13 mouse cellular contexts compared by ENCODE assay signal in genomic region chr6:87099261-87099660, GRCm38 (mm10). TPM values are rescaled to one million over a fixed set of nuclear protein-coding genes. Genes with fewer than 3 reads are reported as not detected.
DNase-seq lines count a peak whose midpoint lies in the region; ATAC-seq and TF ChIP-seq lines count a peak whose summit lies in the region.
"Had no signal": no experiment of that assay in that cellular context is flagged by ENCODE, and none has a peak within 500 bp of the region (broad histone marks: within the 10 kb centered on the region; RNA-seq: fewer than 3 reads in every experiment).

No protein-coding gene starts in this region.

- H3K27ac ChIP-seq in heart, embryonic 15.5 days = peak overlapping the region; percentile 28; the same call in 1 of the 2 replicates
- no peak overlapping the region for H3K27ac ChIP-seq in heart, adult 2 months
- peak overlapping the region; percentile 75 for H3K27ac ChIP-seq in embryonic facial prominence, embryonic 14.5 days (replicated peaks; ENCODE audit: low read depth, low read length)
- peak overlapping the region; percentile 76 for H3K27ac ChIP-seq in hindbrain, embryonic 16.5 days (ENCODE audit: low read depth, low read length)
- H3K27ac ChIP-seq in midbrain, embryonic 15.5 days = peak overlapping the region; percentile 16; the same call in 1 of the 2 replicates

- TF ChIP-seq POLR2A in heart, adult 2 months (IDR thresholded peaks at IDR 0.05; ENCODE audit: insufficient read depth, low read depth, low read length) = no peak

- 41% methylated on average over 3 of the region's 3 CpGs for WGBS in heart, embryonic 15.5 days
- 38% methylated on average over 3 of the region's 3 CpGs for WGBS in heart, adult 2 months
- WGBS in embryonic facial prominence, embryonic 14.5 days = 27% methylated on average over 3 of the region's 3 CpGs
- 8% methylated on average over 3 of the region's 3 CpGs for WGBS in hindbrain, embryonic 16.5 days
- 9% methylated on average over 3 of the region's 3 CpGs for WGBS in midbrain, embryonic 15.5 days

- no peak for TF ChIP-seq CTCF in heart, adult 2 months (IDR thresholded peaks at IDR 0.05)

- no peak overlapping the region for H3K9ac ChIP-seq in heart, embryonic 15.5 days
- H3K9ac ChIP-seq in heart, adult 2 months (ENCODE audit: low read depth, low read length) = no peak overlapping the region
- no peak overlapping the region for H3K9ac ChIP-seq in embryonic facial prominence, embryonic 14.5 days (ENCODE audit: low read depth, low read length)
- H3K9ac ChIP-seq in hindbrain, embryonic 16.5 days (ENCODE audit: low read depth, low read length) = no peak overlapping the region
- H3K9ac ChIP-seq in midbrain, embryonic 15.5 days = no peak overlapping the region

- intact Hi-C loops in heart, adult 2 months (cut with DNase I) = no loop called here

- H3K4me2 ChIP-seq in heart, embryonic 15.5 days = no peak overlapping the region
- no peak overlapping the region for H3K4me2 ChIP-seq in embryonic facial prominence, embryonic 14.5 days (ENCODE audit: low read depth, low read length)
- H3K4me2 ChIP-seq in hindbrain, embryonic 16.5 days (ENCODE audit: low read length) = no peak overlapping the region
- H3K4me2 ChIP-seq in midbrain, embryonic 15.5 days = no peak overlapping the region

- no peaks in the 10 kb centered on the region for H3K36me3 ChIP-seq in heart, embryonic 15.5 days
- no peaks in the 10 kb centered on the region for H3K36me3 ChIP-seq in heart, adult 2 months (ENCODE audit: control insufficient read depth, insufficient read depth, low read length)
- no peaks in the 10 kb centered on the region for H3K36me3 ChIP-seq in embryonic facial prominence, embryonic 14.5 days (ENCODE audit: control insufficient read depth, insufficient read depth, low read length)
- H3K36me3 ChIP-seq in hindbrain, embryonic 16.5 days (ENCODE audit: control insufficient read depth, insufficient read depth, low read length) = no peaks in the 10 kb centered on the region
- H3K36me3 ChIP-seq in midbrain, embryonic 15.5 days (replicated peaks) = no peaks in the 10 kb centered on the region

- no peak overlapping the region for H3K4me3 ChIP-seq in heart, embryonic 15.5 days
- no peak overlapping the region for H3K4me3 ChIP-seq in heart, adult 2 months
- H3K4me3 ChIP-seq in embryonic facial prominence, embryonic 14.5 days (ENCODE audit: low read depth, low read length) = no peak overlapping the region
- no peak overlapping the region for H3K4me3 ChIP-seq in hindbrain, embryonic 16.5 days (ENCODE audit: low read length)
- no peak overlapping the region for H3K4me3 ChIP-seq in midbrain, embryonic 15.5 days

- H3K27me3 ChIP-seq in heart, embryonic 15.5 days = no peaks in the 10 kb centered on the region
- H3K27me3 ChIP-seq in heart, adult 2 months (ENCODE audit: control insufficient read depth, insufficient read depth, low read length) = no peaks in the 10 kb centered on the region
- H3K27me3 ChIP-seq in embryonic facial prominence, embryonic 14.5 days (replicated peaks; ENCODE audit: control insufficient read depth, insufficient read depth, low read length) = no peaks in the 10 kb centered on the region
- H3K27me3 ChIP-seq in hindbrain, embryonic 16.5 days (replicated peaks; ENCODE audit: control insufficient read depth, insufficient read depth, low read length) = no peaks in the 10 kb centered on the region
- H3K27me3 ChIP-seq in midbrain, embryonic 15.5 days (replicated peaks) = no peaks in the 10 kb centered on the region

- TF ChIP-seq EP300 in heart, adult 2 months (IDR thresholded peaks at IDR 0.05; ENCODE audit: insufficient read depth, low read depth, low read length) = no peak

- no peaks in the 10 kb centered on the region for H3K79me2 ChIP-seq in heart, adult 2 months (replicated peaks; ENCODE audit: control insufficient read depth, insufficient read depth, low read length)

- no peak for ATAC-seq in heart, embryonic 15.5 days (replicated peaks; ENCODE audit: insufficient number of reproducible peaks, insufficient read depth, low FRiP score, low read depth)
- ATAC-seq in embryonic facial prominence, embryonic 14.5 days (ENCODE audit: low read depth) = no peak
- ATAC-seq in hindbrain, embryonic 16.5 days = no peak
- no peak for ATAC-seq in midbrain, embryonic 15.5 days (replicated peaks)
- ATAC-seq in frontal cortex, adult (ENCODE audit: low TSS enrichment) = no peak

- no peaks in the 10 kb centered on the region for H3K9me3 ChIP-seq in heart, embryonic 15.5 days (replicated peaks)
- H3K9me3 ChIP-seq in embryonic facial prominence, embryonic 14.5 days (ENCODE audit: control insufficient read depth, low read length) = no peaks in the 10 kb centered on the region
- no peaks in the 10 kb centered on the region for H3K9me3 ChIP-seq in hindbrain, embryonic 16.5 days (ENCODE audit: control insufficient read depth, low read length)
- no peaks in the 10 kb centered on the region for H3K9me3 ChIP-seq in midbrain, embryonic 15.5 days

- H3K4me1 ChIP-seq in heart, embryonic 15.5 days (replicated peaks) = peaks cover 27% of the 10 kb centered on the region
- no peaks in the 10 kb centered on the region; the same call in 1 of the 2 replicates for H3K4me1 ChIP-seq in heart, adult 2 months (ENCODE audit: control insufficient read depth, insufficient read depth, low read length)
- H3K4me1 ChIP-seq in embryonic facial prominence, embryonic 14.5 days (ENCODE audit: control insufficient read depth, insufficient read depth, low read length) = peaks cover 30% of the 10 kb centered on the region
- H3K4me1 ChIP-seq in hindbrain, embryonic 16.5 days (ENCODE audit: control insufficient read depth, insufficient read depth, low read depth, low read length) = peaks cover 26% of the 10 kb centered on the region
- H3K4me1 ChIP-seq in midbrain, embryonic 15.5 days = peaks cover 28% of the 10 kb centered on the region

- no peak for DNase-seq in heart, adult 2 months
- DNase-seq in embryonic facial prominence, embryonic 14.5 days (ENCODE audit: low spot score) = no peak
- DNase-seq in spleen, postnatal 4 days (ENCODE audit: low spot score in 2 of 2) = no peak
- no peak for DNase-seq in frontal cortex, postnatal 14 days (ENCODE audit: low spot score in 2 of 2)
- DNase-seq: cerebellum, postnatal 36 days; gastrocnemius, postnatal 25 days; thymus, postnatal 14 days had no signal

RNA-seq across cellular contexts. Expression of gene D6Ertd527e, which starts 5.3 kb away (rescaled TPM):
- polyA plus RNA-seq in heart, embryonic 15.5 days (2015; fragmentation: Nextera tagmentation; extraction: Ambion mirVana) = 0.09 and 0.13 TPM in 2 replicates
- total RNA-seq in heart, adult 2 months (2021) = not detected
- 0.04 TPM in 1 of 2 replicates, not detected in the other for polyA plus RNA-seq in heart, adult 2 months (2012; rRNA removed)
- polyA plus RNA-seq in embryonic facial prominence, embryonic 14.5 days (2014; fragmentation: Nextera tagmentation; extraction: Ambion mirVana) = 0.25 and 0.59 TPM in 2 replicates
- 0.09 and 0.11 TPM in 2 replicates for polyA plus RNA-seq in hindbrain, embryonic 16.5 days (2015; fragmentation: Nextera tagmentation; extraction: Ambion mirVana)
- polyA plus RNA-seq in midbrain, embryonic 15.5 days (2015; fragmentation: Nextera tagmentation; extraction: Ambion mirVana) = 0.15 TPM in 1 of 2 replicates, not detected in the other
- total RNA-seq: gastrocnemius, postnatal 25 days; heart, postnatal 25 days; layer of hippocampus, postnatal 10 days had no signal

RNA-seq across cellular contexts. Expression of gene Gfpt1, which starts 56.6 kb away (rescaled TPM):
- 8.6 and 9.7 TPM in 2 replicates for polyA plus RNA-seq in heart, embryonic 15.5 days (2015; fragmentation: Nextera tagmentation; extraction: Ambion mirVana)
- total RNA-seq in heart, adult 2 months (2021) = 10 to 100 TPM; 16.1 to 17.5 TPM
- 6.1 and 13.0 TPM in 2 replicates for polyA plus RNA-seq in heart, adult 2 months (2012; rRNA removed)
- 22.7 and 23.3 TPM in 2 replicates for polyA plus RNA-seq in embryonic facial prominence, embryonic 14.5 days (2014; fragmentation: Nextera tagmentation; extraction: Ambion mirVana)
- 19.8 and 22.7 TPM in 2 replicates for polyA plus RNA-seq in hindbrain, embryonic 16.5 days (2015; fragmentation: Nextera tagmentation; extraction: Ambion mirVana)
- polyA plus RNA-seq in midbrain, embryonic 15.5 days (2015; fragmentation: Nextera tagmentation; extraction: Ambion mirVana) = 25.0 and 27.7 TPM in 2 replicates
